Mouse (Mus musculus) small intestine, adult 10 weeks (tissue): ENCODE results near the gene Tgtp2. TPM values are rescaled to one million over a fixed set of nuclear protein-coding genes. Genes with fewer than 3 reads are reported as not detected.

Experiments
- polyA plus RNA-seq: library from polyadenylated mRNA; stranded (reverse); fragments of 350-450 nt; fragmentation: Illumina TruSeq; extraction: RNeasy Lipid Tissue Mini Kit (QIAGEN cat#74804); gene quantifications from one replicate; pipeline ENCODE4 v1.2.3, GENCODE M21; 2014; ENCODE audit warnings: low replicate concordance

Tgtp2 gene
- polyA plus RNA-seq = 22.2 TPM

DNA sequence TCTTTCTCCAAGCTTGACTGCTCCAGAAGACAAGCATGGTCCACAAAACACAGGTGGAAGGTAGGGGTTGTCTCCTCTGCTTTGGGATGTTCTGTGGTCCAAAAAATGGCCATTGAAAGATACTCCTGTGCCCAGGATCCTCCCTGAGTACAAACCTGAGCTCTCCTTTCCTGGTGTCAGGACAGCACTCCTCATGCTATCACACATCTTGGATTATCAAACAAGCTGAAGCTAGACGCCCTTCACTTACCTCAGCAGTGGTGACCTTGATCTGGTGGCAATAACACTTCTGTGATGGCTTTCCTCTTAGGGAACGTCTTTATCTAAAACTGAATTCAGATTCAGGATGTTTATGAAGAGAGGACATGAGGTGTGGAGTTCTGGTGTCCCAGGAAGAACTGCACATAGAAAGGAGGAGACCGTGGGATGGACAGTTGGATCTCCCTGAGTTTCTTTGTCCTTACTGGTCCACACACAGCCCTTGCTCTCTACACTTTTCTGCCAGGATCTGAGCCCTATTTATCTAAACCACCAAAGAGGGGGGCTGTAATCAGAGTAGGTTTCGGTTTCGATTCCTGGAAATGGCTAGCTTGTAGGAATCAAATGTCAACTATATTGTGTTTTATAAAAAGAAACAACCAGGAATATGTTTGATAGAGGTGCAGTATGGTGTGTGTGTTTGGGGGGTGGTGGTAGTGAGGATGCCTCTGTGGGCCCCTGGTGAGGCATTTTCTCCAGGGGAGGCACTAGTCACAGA lies at the start of gene Tgtp2:
Gene Tgtp2, minus strand, starts transcription at position 494 of the 757 bp plus-strand sequence.

DNA sequence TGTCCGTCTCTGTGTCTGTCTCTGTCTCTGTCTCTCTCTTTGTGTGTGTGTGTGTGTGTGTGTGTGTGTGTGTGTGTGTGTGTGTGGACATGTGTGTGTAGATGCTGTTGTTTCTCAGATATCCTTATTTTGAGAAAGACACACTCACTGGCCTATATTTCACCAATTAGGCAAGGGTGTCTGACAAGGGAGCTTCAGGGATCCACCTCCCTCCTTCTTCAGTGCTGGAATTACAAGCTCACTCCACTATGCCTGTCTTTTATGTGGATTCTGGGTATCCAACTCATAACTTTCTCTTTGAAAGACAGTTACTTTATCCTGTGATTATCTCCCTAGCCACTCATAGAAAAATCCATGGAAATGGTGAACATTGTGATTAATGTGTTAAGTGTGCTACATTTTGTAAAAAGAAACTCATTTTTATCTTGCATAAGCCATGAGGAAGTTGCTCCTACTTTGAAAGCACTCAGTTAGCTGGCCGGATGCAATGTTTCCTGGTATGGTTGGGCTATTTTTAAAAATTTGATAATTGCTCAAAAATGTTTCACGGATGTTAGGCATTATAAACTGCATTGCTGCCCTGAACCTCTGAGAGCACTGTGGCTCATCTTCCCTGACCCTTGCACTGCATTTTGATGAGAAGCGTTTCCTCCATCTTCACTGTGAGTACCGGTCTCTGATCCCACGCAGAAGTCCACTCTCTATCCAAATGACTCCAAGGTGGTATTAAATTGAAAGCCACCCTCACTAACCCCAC lies 12.2 kb upstream of the Tgtp2 start, which contains the start of gene Ifi47:
Gene Ifi47, plus strand, starts transcription at position 587 of the 757 bp plus-strand sequence.

DNA sequence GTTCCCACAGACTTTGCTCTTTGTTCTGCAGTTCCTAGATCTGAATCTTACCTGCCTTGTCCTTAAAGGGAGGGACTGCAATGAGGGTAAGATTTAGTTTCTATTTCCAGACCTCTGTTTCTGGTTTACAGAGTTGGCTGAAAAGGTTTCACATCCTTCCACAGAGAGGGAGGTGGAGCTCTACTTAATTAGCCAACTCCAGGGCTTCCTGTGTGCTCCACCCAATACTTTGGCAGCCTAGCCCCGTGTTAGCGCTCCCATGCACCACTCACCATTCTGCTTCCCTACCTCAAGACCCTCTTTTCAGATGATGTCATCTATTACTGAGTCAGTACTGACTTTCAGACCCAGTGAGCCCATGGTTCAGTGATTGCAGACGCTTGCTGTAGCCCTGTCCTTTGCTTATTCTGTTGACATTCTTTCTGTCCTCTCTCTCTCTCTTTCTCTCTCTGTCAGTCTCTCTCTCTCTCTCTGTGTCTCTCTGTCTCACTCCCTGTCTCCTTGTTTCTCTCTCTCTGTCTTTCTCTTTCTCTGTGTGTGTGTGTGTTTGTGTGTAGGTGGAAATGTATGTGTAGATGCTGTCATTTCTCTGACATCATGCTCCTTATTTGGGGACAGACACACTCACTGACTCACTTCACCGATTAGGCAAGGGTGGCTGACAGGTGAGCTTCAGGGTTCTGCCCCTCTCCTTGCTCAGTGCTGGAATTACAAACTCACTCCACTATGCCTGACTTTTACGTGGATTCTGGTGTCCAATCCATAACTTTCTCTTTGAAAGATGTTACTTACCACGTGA lies 12.7 kb downstream of the Tgtp2 start, which contains the start of gene 9930111J21Rik2:
Gene 9930111J21Rik2, minus strand, starts transcription at position 150 of the 799 bp plus-strand sequence.

Other genes with a start within 250 kb of the Tgtp2 start
- 10.4 TPM for gene Trim41, start 246.9 kb downstream of the Tgtp2 start, polyA plus RNA-seq
- gene Trim7, start 238.1 kb downstream of the Tgtp2 start, polyA plus RNA-seq = 4.1 TPM
- gene Gm12184, start 237.6 kb downstream of the Tgtp2 start, polyA plus RNA-seq = 5.0 TPM
- 35.8 TPM for gene Irgm1, start 192.5 kb downstream of the Tgtp2 start, polyA plus RNA-seq
- gene Gm5431, start 162.0 kb downstream of the Tgtp2 start, polyA plus RNA-seq = 32.7 TPM
- gene Psme2b, start 118.0 kb downstream of the Tgtp2 start, polyA plus RNA-seq = 5.8 TPM
- 6.8 TPM for gene Olfr56, start 85.3 kb downstream of the Tgtp2 start, polyA plus RNA-seq
- 1.3 TPM for gene 9930111J21Rik1, start 84.8 kb downstream of the Tgtp2 start, polyA plus RNA-seq
- 0.97 TPM for gene Gm12185, start 72.0 kb downstream of the Tgtp2 start, polyA plus RNA-seq
- gene Tgtp1, start 70.0 kb downstream of the Tgtp2 start, polyA plus RNA-seq = 8.9 TPM
- gene 9930111J21Rik2, start 13.0 kb downstream of the Tgtp2 start, polyA plus RNA-seq = 18.7 TPM
- gene Ifi47, start 12.4 kb upstream of the Tgtp2 start, polyA plus RNA-seq = 66.3 TPM
- gene Olfr1396, start 50.7 kb upstream of the Tgtp2 start, polyA plus RNA-seq = not detected
- not detected for gene Olfr1395, start 78.1 kb upstream of the Tgtp2 start, polyA plus RNA-seq
- gene Olfr1394, start 90.2 kb upstream of the Tgtp2 start, polyA plus RNA-seq = not detected
- gene Btnl9, start 123.0 kb upstream of the Tgtp2 start, polyA plus RNA-seq = 0.93 TPM
- 81.1 TPM for gene Zfp62, start 139.1 kb upstream of the Tgtp2 start, polyA plus RNA-seq
- gene Mgat1, start 180.0 kb upstream of the Tgtp2 start, polyA plus RNA-seq = 21.1 TPM
- gene Olfr1393, start 214.1 kb upstream of the Tgtp2 start, polyA plus RNA-seq = 0.41 TPM
- 0.48 TPM for gene Olfr1392, start 221.1 kb upstream of the Tgtp2 start, polyA plus RNA-seq
- gene Olfr10, start 240.5 kb upstream of the Tgtp2 start, polyA plus RNA-seq = not detected